Mouse (Mus musculus) gastrocnemius, adult 2 months (tissue): Measurements from ENCODE around the gene Trabd2b. TPM values are rescaled to one million over a fixed set of nuclear protein-coding genes. Genes with fewer than 3 reads are reported as not detected.

Source experiments
- DNase-seq: peaks from one replicate; pipeline ENCODE4 v3.0.0; 2022
- H3K27ac ChIP-seq: fragments of 200-600 bp; 2 replicates; pipeline ENCODE4 v1.8.1; 2022; ENCODE audit warnings: mild to moderate bottlenecking
- H3K4me3 ChIP-seq: fragments of 200-600 bp; 2 replicates; pipeline ENCODE4 v1.8.1; 2022; ENCODE audit warnings: mild to moderate bottlenecking, moderate library complexity
- CTCF ChIP-seq: fragments of 200-600 bp; IDR thresholded peaks from 2 replicates; pipeline ENCODE4 v1.8.1; 2022; ENCODE audit warnings: antibody characterized with exemption, mild to moderate bottlenecking, moderate library complexity
- intact Hi-C: fragments of 180-260 bp; cut with DNase I; formaldehyde crosslinking; loops from one replicate; pipeline ENCODE4 v1.15.1; 2025
- total RNA-seq, 2 experiments: library from RNA; stranded (reverse); gene quantifications; 2 replicates each; pipeline ENCODE4 v1.2.3; 2021

Gene Trabd2b
- total RNA-seq, 2 experiments from 2014 or later, result 0.71 to 1.3 TPM

DNA sequence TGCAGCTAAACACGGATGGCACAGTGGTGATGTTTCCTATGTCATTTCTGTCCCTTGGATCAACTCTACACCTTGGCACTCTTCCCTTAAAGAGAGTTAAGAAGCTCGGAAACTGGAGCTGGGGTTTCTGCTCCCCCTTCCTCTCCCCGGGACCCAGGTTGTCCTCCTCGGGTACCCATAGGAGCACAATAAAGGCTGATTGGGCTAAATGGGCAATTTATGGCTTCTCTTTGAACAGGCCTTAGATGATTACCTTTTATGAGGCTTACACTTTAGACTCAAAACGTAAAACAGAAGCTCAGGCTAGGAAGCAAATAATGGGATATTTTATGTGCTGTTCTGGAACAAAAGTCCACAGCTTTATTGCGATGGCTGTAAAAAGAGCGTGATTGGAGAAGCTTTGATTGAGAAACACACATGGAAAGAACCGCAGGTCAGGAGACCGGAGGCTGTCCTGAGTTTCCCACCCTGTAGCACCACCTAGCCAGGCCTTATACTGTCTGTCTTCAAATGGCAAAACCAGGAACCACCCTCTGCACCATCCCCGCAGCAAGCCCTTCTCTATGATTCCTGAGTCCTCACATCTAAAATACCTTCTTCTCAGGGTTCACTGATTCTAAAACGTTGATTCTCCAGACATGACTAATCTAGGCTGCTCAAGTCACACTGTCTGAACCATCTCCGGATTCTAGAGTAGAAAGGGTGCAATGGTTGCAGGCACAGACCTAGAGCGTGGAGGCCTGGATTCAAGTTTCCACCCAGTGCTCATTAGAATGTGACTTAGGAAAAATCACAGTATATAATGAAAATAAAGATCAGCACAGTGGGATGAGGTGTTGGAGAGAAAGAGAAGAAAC is 240.5 kb downstream of the Trabd2b start:
- no peak for TF ChIP-seq CTCF
- DNase-seq, result no peak
- intact Hi-C loops, result no loop called here
- H3K4me3 ChIP-seq, result no peak overlapping the region
- H3K27ac ChIP-seq, result no peak overlapping the region

DNA sequence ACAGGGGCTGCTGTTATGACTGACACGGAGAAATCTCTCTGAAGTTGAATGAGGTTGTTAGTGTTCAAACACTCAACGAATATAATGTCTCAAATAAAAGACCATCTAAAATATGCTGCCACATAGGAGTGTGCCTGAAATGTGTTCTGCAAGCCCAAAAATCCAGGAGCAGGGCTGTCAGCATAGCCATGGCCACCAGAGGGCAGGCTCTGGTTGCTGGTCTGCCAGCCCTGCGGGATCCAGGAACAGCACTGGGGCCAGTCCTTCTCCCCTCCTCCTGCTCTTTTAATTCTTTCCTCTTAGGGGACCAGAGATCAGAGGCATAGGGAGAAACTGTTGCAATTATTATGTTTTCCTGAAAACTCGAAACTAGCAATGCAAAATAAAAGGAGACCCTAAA is 241.2 kb downstream of the Trabd2b start:
- Histone ChIP-seq H3K27ac (no peak overlapping the region), H3K4me3 (no peak overlapping the region)
- intact Hi-C loops, result no loop called here
- peak; percentile 67 for DNase-seq
- peak; percentile 82 for TF ChIP-seq CTCF

DNA sequence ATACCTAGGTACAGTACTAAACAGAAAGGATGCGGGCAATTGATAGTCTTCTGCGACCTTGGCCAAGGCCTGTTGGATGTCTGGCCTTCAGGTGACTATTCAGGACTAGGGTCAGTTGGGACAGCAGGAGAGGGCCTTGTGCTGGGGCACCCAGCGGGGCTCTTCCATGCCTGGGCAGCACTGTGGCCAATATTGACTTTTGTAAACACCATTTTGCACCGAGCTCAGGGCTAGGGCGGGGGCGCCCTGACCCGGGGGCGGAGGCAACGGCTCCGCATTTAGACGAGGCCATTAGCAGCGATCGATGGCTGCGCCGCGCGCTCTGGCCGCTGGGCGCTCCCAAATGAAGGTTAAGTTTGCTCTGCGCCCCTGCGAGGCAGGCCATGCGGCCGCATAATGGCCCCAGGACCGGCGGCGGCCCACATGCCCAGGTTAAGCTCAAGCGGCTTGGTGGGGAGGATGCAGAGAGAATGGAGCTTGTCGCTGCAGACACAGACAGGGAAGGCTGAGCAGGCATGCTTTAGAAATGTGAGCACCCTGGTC is 242.1 kb downstream of the Trabd2b start:
- intact Hi-C loops, result no loop called here

DNA sequence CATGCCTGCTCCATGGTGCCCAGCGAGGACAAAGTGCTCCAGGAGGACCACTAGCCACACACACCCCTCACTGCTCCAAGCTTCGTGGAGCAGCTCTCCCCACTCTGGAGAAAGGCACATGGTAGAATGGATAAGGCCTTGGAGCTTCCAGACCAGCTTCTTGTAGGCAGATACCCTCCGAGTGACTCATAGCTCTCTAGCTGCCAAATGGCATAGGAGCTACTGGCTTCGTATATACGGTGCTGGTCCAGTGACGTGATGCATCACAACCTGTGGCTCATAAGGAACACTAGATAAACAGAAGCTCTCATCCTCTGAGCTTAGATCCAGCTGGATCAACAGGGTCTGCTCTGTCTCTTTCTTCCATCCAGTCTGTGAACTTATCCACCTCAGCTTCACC is 244.0 kb downstream of the Trabd2b start:
- no peak overlapping the region for H3K27ac ChIP-seq
- TF ChIP-seq CTCF, result no peak
- H3K4me3 ChIP-seq, result no peak overlapping the region
- no peak for DNase-seq
- intact Hi-C loops, result no loop called here

More for the DNA sequence above, 242.1 kb downstream of the Trabd2b start:
- no peak for DNase-seq
- Histone ChIP-seq H3K4me3 (no peak overlapping the region), H3K27ac (no peak overlapping the region)
- no peak for TF ChIP-seq CTCF

DNA sequence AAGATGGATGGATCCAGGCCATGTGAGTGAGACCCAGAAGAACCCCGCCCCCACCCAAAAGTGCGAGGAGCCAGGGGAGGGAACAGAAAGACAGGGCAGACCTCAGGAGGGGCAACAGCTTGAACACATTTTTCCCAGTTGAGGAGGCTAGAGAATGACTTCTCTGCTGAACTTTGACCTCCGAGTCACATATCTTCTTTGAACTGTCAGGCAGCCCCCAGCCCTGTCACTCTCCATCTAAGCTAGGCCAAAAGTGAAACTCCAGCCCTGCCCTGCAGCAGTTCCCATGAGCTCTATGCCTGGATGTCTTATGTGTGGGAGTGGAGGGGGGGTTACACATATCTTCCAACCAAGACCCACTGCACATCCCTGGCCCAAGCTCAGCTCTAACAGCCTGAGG is 244.5 kb downstream of the Trabd2b start:
- TF ChIP-seq CTCF, result no peak
- no peak for DNase-seq

DNA sequence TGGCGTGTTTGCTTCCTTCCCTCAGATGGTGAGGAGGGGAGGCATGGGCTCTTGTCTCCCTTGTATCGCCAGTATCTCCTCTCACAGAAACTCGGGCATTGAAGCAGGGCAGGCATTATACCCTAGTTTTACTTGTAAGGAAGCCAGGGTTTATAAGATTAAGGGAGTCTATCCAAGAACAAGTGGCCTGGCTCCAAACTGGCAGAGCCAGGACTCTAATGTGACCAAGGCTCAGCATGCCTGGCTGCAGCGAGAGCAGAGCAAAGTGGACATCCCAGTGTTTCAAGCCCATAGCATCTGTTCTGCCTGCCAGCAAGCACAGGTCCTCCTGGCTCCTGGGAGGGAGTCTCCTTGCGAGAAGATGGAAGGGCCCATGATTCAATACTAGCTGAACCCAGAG is 245.1 kb downstream of the Trabd2b start:
- peak; percentile 22 for DNase-seq
- no peak for TF ChIP-seq CTCF
- intact Hi-C loops, result no loop called here
- Histone ChIP-seq H3K4me3 (no peak overlapping the region), H3K27ac (no peak overlapping the region)

More for the DNA sequence above, 244.5 kb downstream of the Trabd2b start:
- H3K27ac ChIP-seq, result no peak overlapping the region
- H3K4me3 ChIP-seq, result no peak overlapping the region
- intact Hi-C loops, result no loop called here

DNA sequence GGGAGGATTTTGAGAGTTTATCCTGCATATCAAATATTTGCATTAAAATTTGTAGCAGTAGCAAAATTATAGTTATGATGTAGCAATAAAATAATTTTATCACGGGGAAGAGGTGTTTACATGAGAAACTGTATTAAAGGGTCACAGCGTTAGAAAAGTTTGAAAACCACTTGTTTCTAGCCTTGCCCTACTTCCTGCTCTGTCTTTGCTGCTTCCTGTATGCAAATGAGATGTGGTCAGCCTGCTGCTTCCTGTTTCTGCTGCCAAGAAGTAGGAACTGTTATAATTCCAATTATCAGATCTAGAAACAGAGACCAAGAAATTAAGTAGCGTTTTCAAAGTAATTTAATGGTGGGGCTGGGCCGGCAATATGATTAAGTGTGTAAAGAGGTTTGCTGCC is 245.9 kb downstream of the Trabd2b start:
- Histone ChIP-seq H3K4me3 (no peak overlapping the region), H3K27ac (no peak overlapping the region)
- intact Hi-C loops, result no loop called here
- no peak for TF ChIP-seq CTCF
- no peak for DNase-seq

DNA sequence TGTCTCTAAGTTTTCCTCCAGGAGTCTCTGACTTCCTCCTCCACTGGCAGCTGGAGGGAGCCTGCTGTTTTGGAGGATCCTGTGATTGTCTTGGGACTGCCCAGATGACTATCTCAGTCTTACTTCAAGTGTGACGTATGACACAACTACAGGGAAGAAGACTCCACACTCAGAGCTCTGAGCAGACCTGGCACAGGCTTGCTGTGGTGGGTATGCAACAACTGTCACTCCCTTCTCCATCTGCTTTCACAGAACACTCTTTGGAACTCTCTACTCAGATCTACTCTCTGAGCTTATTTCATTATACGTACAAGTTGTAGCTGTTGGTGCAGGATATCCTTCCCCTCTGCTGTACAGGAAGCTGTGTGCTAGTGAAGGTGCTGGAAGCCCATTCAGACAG is 251.4 kb downstream of the Trabd2b start:
- H3K4me3 ChIP-seq, result no peak overlapping the region
- intact Hi-C loops, result no loop called here

DNA sequence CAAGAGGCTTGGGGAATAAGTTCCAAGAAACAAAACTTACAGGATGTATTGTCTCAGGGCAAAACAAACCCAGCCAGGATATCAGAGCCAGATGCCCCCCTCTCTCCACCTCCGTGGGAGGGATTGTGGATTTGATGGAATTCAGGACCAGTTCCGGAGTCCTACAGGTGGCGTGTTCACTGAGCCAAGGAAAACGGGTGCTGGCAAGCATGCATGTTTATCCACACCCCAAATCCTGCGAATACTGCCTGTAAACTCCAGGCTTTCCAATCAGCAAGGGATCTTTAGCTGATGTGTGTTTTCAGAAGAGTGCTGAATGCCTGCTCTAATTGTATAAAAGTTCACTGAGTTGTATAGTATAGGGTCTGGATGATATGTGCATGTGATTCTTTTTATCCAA is 253.4 kb downstream of the Trabd2b start:
- H3K27ac ChIP-seq, result no peak overlapping the region
- H3K4me3 ChIP-seq, result no peak overlapping the region
- intact Hi-C loops, result no loop called here
- TF ChIP-seq CTCF, result no peak
- DNase-seq, result no peak

More for the DNA sequence above, 251.4 kb downstream of the Trabd2b start:
- TF ChIP-seq CTCF, result no peak
- no peak for DNase-seq
- no peak overlapping the region for H3K27ac ChIP-seq

DNA sequence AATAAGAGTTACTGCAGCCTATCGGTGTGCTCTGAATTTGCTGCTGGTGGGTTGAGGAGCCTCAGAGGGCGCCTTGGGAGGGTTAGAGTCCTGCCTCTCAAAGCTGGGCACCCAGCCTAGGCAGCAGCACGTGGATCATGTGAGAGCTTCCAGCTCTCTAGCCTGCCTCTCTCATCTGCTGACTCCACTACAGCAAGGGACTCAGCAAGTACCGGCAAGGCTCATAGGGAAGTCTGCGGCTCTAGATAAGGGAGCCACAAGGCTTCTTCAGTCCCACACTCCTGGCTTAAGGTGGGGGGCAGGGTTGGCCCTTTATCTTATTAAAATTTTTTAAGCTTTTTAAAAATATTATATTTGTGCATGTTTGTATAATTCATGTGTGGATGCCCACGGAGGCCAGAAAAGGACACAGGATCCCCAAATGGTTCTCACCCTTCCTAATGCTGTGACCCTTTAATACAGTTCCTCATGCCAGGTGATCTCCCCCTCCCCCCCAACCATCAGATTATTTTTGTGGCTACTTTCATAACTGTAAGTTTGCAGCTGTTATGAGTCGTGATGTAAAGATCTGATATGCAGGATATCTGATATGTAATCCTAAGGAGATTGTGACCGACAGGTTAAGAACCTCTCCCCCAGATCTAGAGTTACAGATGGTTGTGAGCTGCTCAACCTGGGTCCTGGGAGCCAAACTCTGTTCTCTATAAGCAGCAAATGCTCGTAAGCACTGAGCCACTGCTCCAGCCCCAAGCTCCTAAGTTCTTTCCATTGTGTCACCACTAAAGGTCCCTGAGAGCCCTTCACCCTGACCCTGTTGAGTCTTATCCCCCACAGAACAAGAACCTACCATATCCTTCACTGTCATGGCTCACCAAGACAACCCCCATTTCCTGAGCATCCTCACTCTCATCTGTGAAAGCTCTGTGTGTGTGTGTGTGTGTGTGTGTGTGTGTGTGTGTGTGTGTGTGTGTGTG is 257.8 kb downstream of the Trabd2b start:
- no peak for TF ChIP-seq CTCF
- DNase-seq, result no peak
- H3K27ac ChIP-seq, result no peak overlapping the region
- intact Hi-C loops, result loop anchor here (1.0 to 5.0 kb wide), 2 partner anchors 245 to 283 kb away; no protein-coding TSS in a partner anchor
- no peak overlapping the region for H3K4me3 ChIP-seq

Other genes starting within 250 kb of the Trabd2b start
- gene Skint11, start 243.3 kb upstream of the Trabd2b start, total RNA-seq, result not detected